Mouse (Mus musculus) kidney, postnatal 0 days (tissue): Measurements from ENCODE around the gene Acer1. TPM values are rescaled to one million over a fixed set of nuclear protein-coding genes. Genes with fewer than 3 reads are reported as not detected.

Experiments used
- ATAC-seq: fragments of 200-750 bp; cut with Nextera tagmentation; replicated peaks from 2 replicates; pipeline ENCODE4 v1.8.0; 2017; ENCODE audit warnings: low read depth, moderate number of reproducible peaks, moderate TSS enrichment, moderate library complexity; ENCODE audit not compliant: low FRiP score
- DNase-seq: peaks from one replicate; pipeline ENCODE4 v3.0.0-alpha.2; 2016; ENCODE audit warnings: low spot score
- H3K27ac ChIP-seq: fragments of 300-500 bp; sonication (generic); 2 replicates; pipeline ENCODE4 v1.5.1; 2014; ENCODE audit warnings: mild to moderate bottlenecking
- H3K27me3 ChIP-seq: fragments of 300-500 bp; sonication (generic); 2 replicates; pipeline ENCODE4 v1.6.1; 2014; ENCODE audit warnings: low read length, mixed read lengths; ENCODE audit not compliant: insufficient read depth
- H3K36me3 ChIP-seq: fragments of 300-500 bp; sonication (generic); 2 replicates; pipeline ENCODE4 v1.6.1; 2014; ENCODE audit warnings: low read length, mixed read lengths; ENCODE audit not compliant: insufficient read depth
- H3K4me1 ChIP-seq: fragments of 300-500 bp; sonication (generic); replicated peaks from 2 replicates; pipeline ENCODE4 v1.6.1; 2014; ENCODE audit warnings: antibody characterized with exemption, low read length, mixed read lengths; ENCODE audit not compliant: insufficient read depth
- H3K4me2 ChIP-seq: fragments of 300-500 bp; sonication (generic); 2 replicates; pipeline ENCODE4 v1.6.1; 2014; ENCODE audit warnings: mild to moderate bottlenecking, low read length, moderate library complexity, mixed read lengths
- H3K4me3 ChIP-seq: fragments of 300-500 bp; sonication (generic); replicated peaks from 2 replicates; pipeline ENCODE4 v1.5.1; 2014; ENCODE audit warnings: low read depth, low read length
- H3K9ac ChIP-seq: fragments of 300-500 bp; sonication (generic); 2 replicates; pipeline ENCODE4 v1.6.1; 2014; ENCODE audit warnings: low read depth, low read length
- H3K9me3 ChIP-seq: fragments of 300-500 bp; sonication (generic); replicated peaks from 2 replicates; pipeline ENCODE4 v1.6.1; 2016; ENCODE audit warnings: low read length, inconsistent platforms, mixed read lengths
- CTCF ChIP-seq: IDR thresholded peaks from 2 replicates; pipeline ENCODE4 v1.5.1; 2016; ENCODE audit warnings: antibody characterized with exemption, low read depth, mild to moderate bottlenecking, moderate library complexity
- WGBS: fragments of 180-500 bp; shearing (Covaris S2); extraction: QIAGEN DNeasy Blood & Tissue Kit; methylation state at CpG from one replicate; pipeline ENCODE4 v1.1.7; 2014; 5-methylcytosine and 5-hydroxymethylcytosine counted together
- polyA plus RNA-seq: library from polyadenylated mRNA; unstranded; fragments of >200 nt; fragmentation: Nextera tagmentation; extraction: Ambion mirVana; gene quantifications from 2 replicates; pipeline ENCODE4 v1.2.1, GENCODE M21; 2015

The Acer1 gene
- polyA plus RNA-seq, 1 experiment from 2014 or later: not detected

DNA sequence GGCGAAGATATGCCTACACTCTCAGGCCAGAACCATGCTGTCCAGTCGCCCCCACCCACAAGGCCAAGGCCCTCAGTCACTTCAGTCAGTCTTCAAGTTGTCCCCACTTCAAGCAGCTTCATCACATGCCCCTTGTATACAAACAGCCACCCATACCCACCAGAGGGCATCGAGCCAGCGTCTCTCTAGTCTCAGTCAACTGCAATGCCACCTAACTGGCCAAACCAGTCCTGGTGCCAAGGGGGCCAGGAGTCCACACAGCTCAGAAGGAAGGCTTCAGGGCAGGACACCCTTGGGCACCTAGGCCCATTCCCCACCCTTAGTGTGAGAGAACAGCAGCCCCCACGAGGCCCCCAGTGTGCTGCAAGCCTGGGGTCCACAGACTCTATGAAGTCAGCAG, 74.8 kb downstream of the Acer1 start:
- DNase-seq (no peak), ATAC-seq (peak; percentile 73)
- Histone ChIP-seq H3K9ac (no peak overlapping the region), H3K27ac (peak overlapping the region; percentile 10; the same call in 1 of the 2 replicates), H3K4me1 (no peaks in the 10 kb centered on the region), H3K27me3 (no peaks in the 10 kb centered on the region), H3K36me3 (peaks cover 46% of the 10 kb centered on the region; the same call in 1 of the 2 replicates), H3K4me2 (no peak overlapping the region), H3K9me3 (no peaks in the 10 kb centered on the region), H3K4me3 (no peak overlapping the region)
- WGBS: 74% methylated on average over 5 of the region's 5 CpGs
- TF ChIP-seq CTCF: peak; percentile 31; the same call in 1 of the 2 replicates

DNA sequence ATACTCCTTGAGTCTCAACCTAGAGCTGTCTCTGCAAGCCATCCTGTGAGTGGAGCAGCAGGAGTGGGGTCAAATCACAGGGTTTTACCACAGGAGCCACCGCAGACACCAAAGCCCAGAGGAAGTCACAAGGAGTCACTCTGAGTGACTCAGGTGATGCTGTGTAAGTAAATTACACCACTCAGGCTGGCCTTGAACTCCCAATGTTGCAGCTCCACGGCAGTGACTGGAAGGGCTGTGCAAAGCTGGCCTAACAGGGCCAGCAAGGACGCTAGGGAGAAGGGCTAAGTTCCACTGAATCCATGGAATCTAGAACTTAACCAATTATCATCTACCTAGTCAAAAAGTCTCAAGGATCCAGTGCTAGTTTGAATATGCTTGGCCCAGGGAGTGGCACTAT, 75.8 kb downstream of the Acer1 start:
- H3K36me3 ChIP-seq: peaks cover 46% of the 10 kb centered on the region
- 92% methylated on average over 3 of the region's 3 CpGs for WGBS
- ATAC-seq: no peak

More for the DNA sequence above, 75.8 kb downstream of the Acer1 start:
- Histone ChIP-seq H3K9me3 (no peaks in the 10 kb centered on the region), H3K27me3 (no peaks in the 10 kb centered on the region), H3K27ac (no peak overlapping the region), H3K4me3 (no peak overlapping the region), H3K4me2 (no peak overlapping the region), H3K4me1 (no peaks in the 10 kb centered on the region), H3K9ac (no peak overlapping the region)
- no peak for TF ChIP-seq CTCF
- DNase-seq: no peak

Other genes with a start within 250 kb of the Acer1 start
- 8.7 and 11.8 TPM in 2 replicates for gene Nrtn, start 224.6 kb downstream of the Acer1 start, polyA plus RNA-seq
- 37.3 and 38.8 TPM in 2 replicates for gene Dus3l, start 217.4 kb downstream of the Acer1 start, polyA plus RNA-seq
- gene Prr22, start 211.9 kb downstream of the Acer1 start, polyA plus RNA-seq: 0.59 and 0.71 TPM in 2 replicates
- 1.6 and 2.1 TPM in 2 replicates for gene Rfx2, start 151.1 kb downstream of the Acer1 start, polyA plus RNA-seq
- not detected in 2 replicates for gene Acsbg2, start 107.7 kb downstream of the Acer1 start, polyA plus RNA-seq
- 0.11 and 0.13 TPM in 2 replicates for gene 1700061G19Rik, start 106.6 kb downstream of the Acer1 start, polyA plus RNA-seq
- 27.4 and 29.1 TPM in 2 replicates for gene Mllt1, start 46.7 kb downstream of the Acer1 start, polyA plus RNA-seq
- 145 and 149 TPM in 2 replicates for gene Clpp, start 8.2 kb upstream of the Acer1 start, polyA plus RNA-seq
- 61.2 and 65.7 TPM in 2 replicates for gene Alkbh7, start 15.2 kb upstream of the Acer1 start, polyA plus RNA-seq
- gene Pspn, start 17.9 kb upstream of the Acer1 start, polyA plus RNA-seq: 0.55 TPM in 1 of 2 replicates, not detected in the other
- 46.7 and 50.3 TPM in 2 replicates for gene Gtf2f1, start 29.2 kb upstream of the Acer1 start, polyA plus RNA-seq
- 0.38 TPM in 1 of 2 replicates, not detected in the other for gene Gm17949, start 29.3 kb upstream of the Acer1 start, polyA plus RNA-seq
- gene Khsrp, start 49.4 kb upstream of the Acer1 start, polyA plus RNA-seq: 35.6 and 36.2 TPM in 2 replicates
- not detected in 2 replicates for gene Slc25a41, start 59.5 kb upstream of the Acer1 start, polyA plus RNA-seq
- gene Crb3, start 77.0 kb upstream of the Acer1 start, polyA plus RNA-seq: 82.4 and 90.9 TPM in 2 replicates
- gene Slc25a23, start 77.7 kb upstream of the Acer1 start, polyA plus RNA-seq: 10.2 and 10.7 TPM in 2 replicates
- 4.2 and 5.1 TPM in 2 replicates for gene Dennd1c, start 96.4 kb upstream of the Acer1 start, polyA plus RNA-seq
- gene Tubb4a, start 105.7 kb upstream of the Acer1 start, polyA plus RNA-seq: 15.4 and 16.4 TPM in 2 replicates
- gene Tnfsf9, start 123.2 kb upstream of the Acer1 start, polyA plus RNA-seq: 6.1 and 6.8 TPM in 2 replicates
- 0.28 TPM in 1 of 2 replicates, not detected in the other for gene Cd70, start 167.7 kb upstream of the Acer1 start, polyA plus RNA-seq
- 0.08 and 0.09 TPM in 2 replicates for gene Tnfsf14, start 212.1 kb upstream of the Acer1 start, polyA plus RNA-seq
- 2.0 and 2.9 TPM in 2 replicates for gene C3, start 246.0 kb upstream of the Acer1 start, polyA plus RNA-seq